Mouse (Mus musculus) liver, adult 2 months (tissue): ENCODE results near the gene B4galt2. TPM values are rescaled to one million over a fixed set of nuclear protein-coding genes. Genes with fewer than 3 reads are reported as not detected.

Experiments
- DNase-seq: peaks from one replicate; pipeline ENCODE4 v3.0.0-alpha.2; 2011; ENCODE audit warnings: low read depth, low spot score; ENCODE audit errors: extremely low read depth
- H3K27ac ChIP-seq: fragments of 200-500 bp; replicated peaks from 2 replicates; pipeline ENCODE4 v1.5.1; 2012; ENCODE audit warnings: low read depth, mild to moderate bottlenecking, control low read depth, inconsistent platforms, low read length; ENCODE audit not compliant: insufficient read depth
- H3K27me3 ChIP-seq: fragments of 200-500 bp; 2 replicates; pipeline ENCODE4 v1.6.1; 2012; ENCODE audit warnings: mild to moderate bottlenecking, moderate library complexity, low read length, inconsistent platforms; ENCODE audit not compliant: control insufficient read depth, insufficient read depth
- H3K36me3 ChIP-seq: fragments of 200-500 bp; 2 replicates; pipeline ENCODE4 v1.6.1; 2012; ENCODE audit warnings: low read length, inconsistent platforms; ENCODE audit not compliant: control insufficient read depth, insufficient read depth
- H3K4me1 ChIP-seq: fragments of 200-500 bp; 2 replicates; pipeline ENCODE4 v1.6.1; 2011; ENCODE audit warnings: low read length; ENCODE audit not compliant: control insufficient read depth, insufficient read depth
- H3K4me3 ChIP-seq: fragments of 200-500 bp; 2 replicates; pipeline ENCODE4 v1.5.1; 2011; ENCODE audit warnings: low read depth, mild to moderate bottlenecking, control low read depth, low read length, moderate library complexity; ENCODE audit not compliant: insufficient read depth
- H3K79me2 ChIP-seq: fragments of 200-500 bp; 2 replicates; pipeline ENCODE4 v1.6.1; 2012; ENCODE audit warnings: inconsistent platforms, mild to moderate bottlenecking, low read length, moderate library complexity; ENCODE audit not compliant: control insufficient read depth, insufficient read depth
- H3K9ac ChIP-seq: fragments of 200-500 bp; 2 replicates; pipeline ENCODE4 v1.6.1; 2012; ENCODE audit warnings: low read depth, mild to moderate bottlenecking, control low read depth, inconsistent platforms, low read length
- CTCF ChIP-seq: fragments of 200-500 bp; IDR thresholded peaks from 2 replicates; pipeline ENCODE4 v1.5.1; 2011; ENCODE audit warnings: low read depth, low read length, control low read depth
- POLR2A ChIP-seq: fragments of 200-500 bp; IDR thresholded peaks from 2 replicates; pipeline ENCODE4 v1.6.1; 2011; ENCODE audit warnings: low read length, control low read depth; ENCODE audit not compliant: insufficient read depth; ENCODE audit errors: extremely low read depth
- WGBS: fragments of 180-500 bp; shearing (Covaris S2); methylation state at CpG from one replicate; pipeline ENCODE4 v1.1.7; 2018; 5-methylcytosine and 5-hydroxymethylcytosine counted together
- polyA plus RNA-seq: library from polyadenylated mRNA; depleted of rRNA; stranded (reverse); fragments of >200 nt; gene quantifications from 2 replicates; pipeline ENCODE4 v1.2.3, GENCODE M21; 2012; rRNA removed
- total RNA-seq: library from RNA; depleted of rRNA; stranded (reverse); fragments of >200 nt; gene quantifications from 2 replicates; pipeline ENCODE4 v1.2.3, GENCODE M21; 2014; rRNA removed

B4galt2 gene
- total RNA-seq = 0.18 and 0.34 TPM in 2 replicates
- polyA plus RNA-seq = 0.29 and 0.80 TPM in 2 replicates

DNA sequence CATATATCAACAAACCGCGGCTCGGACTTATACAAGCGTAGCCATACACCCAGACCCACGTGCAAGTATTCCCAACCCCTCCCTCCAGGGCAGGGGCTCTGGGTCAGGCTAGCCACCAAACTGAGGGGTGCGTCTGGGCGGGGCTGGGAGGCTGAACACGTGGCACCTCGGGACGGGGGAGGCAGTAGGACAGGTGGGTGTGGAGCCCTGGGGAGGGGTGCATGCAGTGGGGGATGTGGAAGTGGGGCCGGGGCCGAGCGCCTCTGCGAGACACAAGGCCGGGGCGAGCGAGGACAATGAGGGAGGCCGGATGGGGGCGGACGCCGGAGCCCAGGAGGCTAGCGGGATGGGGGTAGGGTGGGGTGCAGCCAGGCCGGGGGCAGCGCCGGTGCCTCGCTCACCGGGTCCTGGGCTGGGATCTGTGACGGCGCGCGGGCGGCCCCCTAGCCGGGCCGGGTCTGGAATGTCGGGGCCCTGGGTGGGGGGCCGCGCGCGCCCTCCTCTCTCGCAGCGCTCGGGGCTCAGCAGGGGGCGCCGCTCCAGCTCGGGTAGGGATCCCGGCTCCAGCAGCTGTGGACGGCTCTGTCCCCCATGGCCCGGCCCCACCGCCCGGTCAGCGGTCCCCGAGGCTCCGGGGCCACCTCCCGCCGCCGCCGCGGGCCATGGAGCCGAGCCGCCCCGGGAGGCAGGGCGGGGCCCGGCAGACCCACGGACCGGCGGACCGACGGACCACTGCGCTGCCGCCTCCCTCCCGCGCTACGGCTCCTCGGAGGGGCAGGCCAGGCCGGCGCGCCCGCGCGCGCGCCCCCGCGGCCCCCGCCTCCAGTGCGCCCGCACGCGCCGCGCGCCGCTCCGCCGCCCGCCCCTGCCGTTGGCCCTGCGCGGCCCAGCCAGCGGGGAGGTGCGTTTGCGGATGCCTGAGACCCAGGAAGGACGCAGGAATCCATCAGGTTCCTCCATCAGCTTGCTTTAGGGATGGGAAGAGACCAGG is at the start of gene B4galt2:
B4galt2 (minus strand) TSS at position 787 of the 991 bp plus-strand sequence.
- Histone ChIP-seq H3K4me1 (peaks cover 10% of the 10 kb centered on the region), H3K79me2 (peaks cover 5% of the 10 kb centered on the region; the same call in 1 of the 2 replicates), H3K9ac (peak within 1 kb of the TSS; percentile 62), H3K36me3 (peaks cover 12% of the 10 kb centered on the region; the same call in 1 of the 2 replicates), H3K4me3 (peak within 1 kb of the TSS; percentile 47), H3K27ac (no peak within 1 kb of the TSS), H3K27me3 (no peaks in the 10 kb centered on the region)
- no peak for DNase-seq
- TF ChIP-seq POLR2A = no peak
- TF ChIP-seq CTCF = no peak
- WGBS = 8% methylated on average over 84 of the region's 103 CpGs

DNA sequence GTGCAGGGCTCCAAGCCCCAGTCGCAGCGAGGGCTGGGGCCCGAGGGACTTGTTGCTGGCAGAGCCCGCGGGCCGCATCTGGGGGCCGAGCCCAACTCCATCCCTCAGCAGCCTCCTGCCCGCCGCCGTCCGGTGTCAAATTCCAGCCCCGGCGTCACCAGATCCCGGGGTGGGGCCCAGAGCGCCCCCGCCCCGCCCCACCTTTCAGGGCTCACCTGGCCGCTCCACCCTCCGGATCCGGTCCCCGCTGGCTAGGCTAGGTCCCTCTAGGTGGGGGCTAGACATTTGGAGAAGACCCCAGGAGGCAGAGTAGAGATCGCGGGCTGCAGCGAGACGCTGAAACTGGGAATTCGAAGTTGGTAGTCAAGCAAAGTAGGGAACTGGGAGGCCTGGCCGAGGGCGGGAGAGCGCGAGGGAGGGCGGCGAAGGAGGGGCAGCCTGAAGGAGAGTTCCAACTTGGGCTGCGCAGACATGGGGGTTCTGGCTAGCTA is 46.1 kb upstream of the B4galt2 start, which contains the start of gene Artn:
Artn (minus strand) TSS at position 373 of the 491 bp plus-strand sequence.
- DNase-seq = no peak
- WGBS = 3% methylated on average over 31 of the region's 33 CpGs
- H3K27ac ChIP-seq = no peak within 1 kb of the TSS
- TF ChIP-seq CTCF (no peak), POLR2A (no peak)
- peaks cover 10% of the 10 kb centered on the region for H3K4me1 ChIP-seq
- H3K27me3 ChIP-seq = peaks cover 13% of the 10 kb centered on the region
- H3K4me3 ChIP-seq = no peak within 1 kb of the TSS; the same call in 1 of the 2 replicates
- H3K36me3 ChIP-seq = no peaks in the 10 kb centered on the region
- H3K79me2 ChIP-seq = no peaks in the 10 kb centered on the region
- H3K9ac ChIP-seq = no peak within 1 kb of the TSS

DNA sequence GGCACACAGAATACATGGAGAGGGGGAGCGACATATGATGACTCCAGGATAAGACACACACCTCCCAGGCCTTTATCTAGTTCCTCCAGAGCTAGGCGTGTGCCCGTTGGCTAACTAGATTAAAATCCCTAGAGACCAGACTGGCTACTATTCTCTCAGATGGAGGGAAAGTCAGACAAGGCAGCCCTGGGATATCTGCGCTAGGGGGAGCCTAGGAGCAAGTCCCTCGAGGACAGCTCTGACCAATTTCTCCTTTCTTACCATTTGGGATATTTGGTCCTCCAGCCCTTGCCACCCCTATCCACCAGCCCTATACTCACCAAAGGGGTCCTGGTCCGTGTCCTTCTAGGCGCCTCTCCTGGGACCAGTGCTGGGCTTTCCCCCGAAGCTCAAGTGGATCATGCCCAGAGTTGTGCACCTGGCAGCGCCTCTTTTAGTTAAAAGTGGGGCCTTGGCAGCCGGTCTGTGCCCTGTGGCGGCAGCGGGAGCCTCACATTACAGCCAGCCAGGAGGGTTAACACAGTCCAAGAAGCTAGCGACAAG is 45.5 kb upstream of the B4galt2 start:
- TF ChIP-seq POLR2A = no peak
- TF ChIP-seq CTCF = peak; percentile 74
- Histone ChIP-seq H3K4me3 (no peak overlapping the region; the same call in 1 of the 2 replicates), H3K4me1 (peaks cover 10% of the 10 kb centered on the region), H3K79me2 (no peaks in the 10 kb centered on the region), H3K9ac (no peak overlapping the region), H3K27me3 (peaks cover 13% of the 10 kb centered on the region), H3K36me3 (no peaks in the 10 kb centered on the region), H3K27ac (no peak overlapping the region)
- 3% methylated on average over 13 of the region's 13 CpGs for WGBS
- DNase-seq = no peak

DNA sequence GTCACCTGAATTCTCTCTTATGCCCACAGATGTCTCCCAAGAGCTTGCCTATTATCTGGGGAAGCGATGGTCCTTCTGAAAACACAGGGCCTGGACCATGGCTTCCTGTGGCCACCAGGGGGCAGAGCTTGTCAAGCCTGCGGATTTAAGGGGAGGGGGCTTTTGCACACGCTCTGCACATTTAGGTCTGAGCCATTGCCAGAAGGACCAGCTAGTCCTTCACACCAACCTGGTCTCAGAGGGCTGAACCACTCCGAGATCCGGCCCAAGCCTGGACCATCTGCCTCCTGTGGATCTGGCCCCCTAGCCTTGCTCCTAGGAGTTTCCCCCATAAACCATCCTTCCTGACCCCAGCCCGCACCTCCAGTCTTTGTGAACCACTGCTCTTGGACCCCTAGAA is 44.9 kb upstream of the B4galt2 start:
- Histone ChIP-seq H3K4me1 (peaks cover 10% of the 10 kb centered on the region), H3K79me2 (no peaks in the 10 kb centered on the region), H3K36me3 (no peaks in the 10 kb centered on the region), H3K27me3 (peaks cover 13% of the 10 kb centered on the region), H3K27ac (no peak overlapping the region), H3K4me3 (no peak overlapping the region), H3K9ac (no peak overlapping the region)
- no peak for DNase-seq
- TF ChIP-seq POLR2A (no peak), CTCF (peak; percentile 87)
- 19% methylated on average over 6 of the region's 6 CpGs for WGBS

DNA sequence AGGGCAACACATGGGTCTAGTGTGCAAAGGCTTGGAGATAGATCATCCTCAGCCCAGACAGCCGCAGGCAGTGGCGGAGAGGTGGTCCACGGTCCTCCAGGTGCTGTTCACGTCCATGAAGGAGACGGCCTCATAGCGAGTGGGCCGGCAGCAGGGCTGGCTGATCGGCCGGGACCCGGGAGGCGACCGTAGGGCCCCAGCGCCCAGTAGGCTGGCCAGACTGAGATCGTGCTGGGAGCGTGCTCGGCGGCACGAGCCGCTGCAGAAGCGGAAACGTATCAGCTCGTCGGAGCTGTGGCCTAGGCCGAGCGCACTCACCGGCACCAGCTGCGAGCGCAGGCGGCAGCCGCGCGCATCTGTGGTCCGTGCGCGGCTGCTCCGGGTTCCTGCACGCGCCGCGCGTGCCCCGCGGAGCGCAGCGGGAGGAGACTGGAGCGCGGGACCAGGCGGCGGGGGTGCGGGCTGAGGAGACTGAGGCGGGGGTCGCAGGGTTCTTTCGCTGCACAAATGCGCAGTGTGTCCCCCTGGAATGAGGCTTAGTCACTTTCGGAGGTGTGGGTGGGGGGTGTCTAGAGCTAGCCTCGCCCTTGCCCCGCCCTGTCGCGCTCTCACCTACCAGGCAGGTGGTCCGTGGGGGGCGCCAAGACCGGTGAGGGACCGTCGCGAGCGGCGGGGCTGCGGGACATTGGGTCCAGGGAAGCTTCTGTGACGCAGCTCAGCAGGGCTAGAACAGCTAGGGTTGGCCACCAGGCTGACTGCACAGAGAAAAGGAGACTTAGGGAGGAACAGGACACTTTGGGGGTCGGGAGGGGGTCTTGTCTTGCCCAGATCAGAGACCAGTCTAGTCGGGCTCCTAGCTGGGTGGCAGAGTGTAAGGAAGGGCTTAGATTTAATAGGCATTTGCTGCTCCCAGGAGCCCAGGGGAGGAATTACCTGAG is 43.5 kb upstream of the B4galt2 start:
- Histone ChIP-seq H3K27me3 (peaks cover 13% of the 10 kb centered on the region), H3K9ac (0 out of 2 replicates have a peak overlapping the region, but pooled peaks have one; percentile 8), H3K27ac (no peak overlapping the region), H3K79me2 (no peaks in the 10 kb centered on the region), H3K4me3 (peak overlapping the region; percentile 6; the same call in 1 of the 2 replicates), H3K36me3 (no peaks in the 10 kb centered on the region), H3K4me1 (peaks cover 10% of the 10 kb centered on the region)
- 6% methylated on average over 69 of the region's 71 CpGs for WGBS
- DNase-seq = no peak
- TF ChIP-seq POLR2A = no peak
- TF ChIP-seq CTCF = no peak
